Mouse (Mus musculus) bone marrow macrophage, adult 2 months (primary cell): ENCODE measurements at regions not wholly inside any gene's neighbourhood (a gene's known extent, or its start where the extent isn't known, plus 50 kb on each side); places are given as distances from the start of the nearest gene placed in this dataset.

Experiments used
- H3K27ac ChIP-seq: 2 replicates; pipeline ENCODE4 v1.5.1; 2012; ENCODE audit warnings: low read depth, low read length; ENCODE audit not compliant: insufficient read depth
- H3K4me1 ChIP-seq: 2 replicates; pipeline ENCODE4 v1.6.1; 2012; ENCODE audit warnings: low read length; ENCODE audit not compliant: control insufficient read depth, insufficient read depth
- H3K4me3 ChIP-seq: 2 replicates; pipeline ENCODE4 v1.5.1; 2012; ENCODE audit warnings: mild to moderate bottlenecking, low read length, moderate library complexity; ENCODE audit not compliant: insufficient read depth
- CTCF ChIP-seq: IDR thresholded peaks from 2 replicates; pipeline ENCODE4 v1.5.1; 2012; ENCODE audit warnings: low read depth, mild to moderate bottlenecking, low read length, moderate library complexity
- POLR2A ChIP-seq: IDR thresholded peaks from 2 replicates; pipeline ENCODE4 v1.6.1; 2012; ENCODE audit warnings: mild to moderate bottlenecking, low read depth, low read length, borderline replicate concordance

DNA sequence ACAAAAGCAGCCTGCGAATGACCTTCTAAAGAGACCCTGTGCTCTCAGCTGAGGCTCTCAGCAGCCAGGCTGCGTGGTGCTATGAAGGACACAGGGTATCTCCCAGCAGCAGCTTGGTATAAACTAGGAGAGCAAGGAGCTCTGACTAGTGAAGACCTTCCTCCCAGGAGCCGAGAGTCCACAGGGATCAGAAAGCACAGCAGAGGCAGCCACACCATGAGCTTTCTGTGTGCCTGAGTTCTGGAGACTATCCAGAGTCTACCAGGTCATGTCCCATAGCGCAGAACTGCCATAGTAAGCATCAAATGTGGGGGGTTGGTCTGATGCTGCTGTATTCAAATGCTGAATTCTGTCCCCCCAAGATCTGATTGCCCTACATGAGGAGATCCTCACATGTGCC lies 124.2 kb upstream of the Dynlrb2 start:
- H3K4me1 ChIP-seq, result no peaks in the 10 kb centered on the region
- no peak for TF ChIP-seq POLR2A
- TF ChIP-seq CTCF, result no peak
- H3K4me3 ChIP-seq, result no peak overlapping the region
- no peak overlapping the region for H3K27ac ChIP-seq

DNA sequence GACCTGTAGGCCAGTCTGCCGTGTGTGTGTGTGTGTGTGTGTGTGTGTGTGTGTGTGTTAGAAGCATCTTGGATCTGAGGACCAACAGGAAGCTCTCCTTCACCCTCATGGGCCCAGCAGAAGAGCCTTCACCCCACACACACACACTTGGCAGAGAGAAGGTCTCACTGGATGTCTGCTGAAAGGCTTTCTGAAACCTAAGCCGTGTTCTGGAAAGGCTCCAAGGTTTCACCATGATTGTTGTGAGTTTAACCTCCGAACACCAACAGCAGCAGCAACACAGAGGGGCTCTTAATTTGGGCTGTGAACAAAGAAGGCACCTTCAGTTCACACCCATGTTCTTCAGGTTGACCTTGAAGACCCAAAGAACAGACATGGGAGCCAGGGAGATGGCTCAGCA lies 124.9 kb upstream of the Dynlrb2 start:
- H3K4me3 ChIP-seq, result no peak overlapping the region
- TF ChIP-seq POLR2A (no peak), CTCF (no peak)
- H3K27ac ChIP-seq, result no peak overlapping the region
- H3K4me1 ChIP-seq, result no peaks in the 10 kb centered on the region

DNA sequence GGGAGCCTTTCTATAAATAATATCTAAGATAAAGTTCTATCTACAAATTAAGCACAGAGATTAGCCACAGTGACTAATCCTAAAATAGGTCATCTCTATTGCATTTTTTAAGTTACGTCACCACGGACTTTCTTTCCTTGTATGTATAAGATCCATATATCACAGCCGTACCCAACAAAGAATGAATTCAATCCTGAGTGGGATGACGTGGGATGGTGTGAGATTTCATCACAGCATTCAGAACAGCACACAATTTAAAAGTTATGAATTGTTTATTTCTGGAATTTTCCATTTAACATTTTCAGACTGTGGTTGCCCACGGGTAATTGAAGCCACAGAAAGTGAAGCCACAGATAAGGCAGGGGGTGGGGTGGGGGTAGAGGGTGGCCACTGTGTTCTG lies 129.0 kb upstream of the Dynlrb2 start:
- no peak overlapping the region for H3K27ac ChIP-seq
- no peak for TF ChIP-seq POLR2A
- TF ChIP-seq CTCF, result no peak

DNA sequence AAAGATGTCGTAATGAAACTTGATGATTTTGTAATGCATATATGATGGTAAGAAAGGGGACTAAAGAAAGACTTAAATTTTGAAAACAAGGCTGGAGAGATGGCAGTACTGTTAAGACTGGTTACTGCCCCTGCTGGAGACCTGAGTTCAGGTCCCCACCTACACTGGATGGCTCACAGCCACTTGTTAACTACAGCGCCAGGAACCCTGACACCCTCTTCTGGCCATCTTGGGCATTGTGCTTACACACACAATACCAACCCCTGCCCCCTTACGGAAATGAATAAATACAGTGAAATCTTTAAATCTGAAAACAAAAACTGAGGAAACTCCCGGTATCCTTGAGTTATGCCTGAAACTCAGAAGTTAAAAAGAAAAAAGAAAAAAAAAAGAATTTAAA lies 131.7 kb upstream of the Dynlrb2 start:
- TF ChIP-seq CTCF (no peak), POLR2A (no peak)
- H3K4me3 ChIP-seq, result no peak overlapping the region

More for the DNA sequence above, 129.0 kb upstream of the Dynlrb2 start:
- Histone ChIP-seq H3K4me1 (no peaks in the 10 kb centered on the region), H3K4me3 (no peak overlapping the region)

DNA sequence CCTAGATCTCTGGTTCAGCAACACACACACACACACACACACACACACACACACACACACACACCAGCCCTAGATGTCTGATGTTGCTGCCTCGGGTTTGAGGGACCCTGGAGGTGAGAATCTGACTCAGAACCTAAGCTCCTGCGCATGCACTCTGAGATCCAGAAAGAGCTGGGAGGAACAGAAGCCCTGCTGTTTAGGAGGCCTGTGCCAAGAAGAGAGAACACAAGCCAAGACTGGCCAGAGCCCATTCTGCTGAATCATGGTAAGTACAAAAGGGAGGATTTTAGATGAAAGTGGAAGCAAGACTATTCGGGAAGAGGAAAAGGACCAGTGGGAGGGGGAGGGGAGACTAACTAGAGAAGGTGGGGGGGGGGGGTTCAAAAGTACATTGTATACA lies 132.2 kb upstream of the Dynlrb2 start:
- no peak for TF ChIP-seq CTCF
- no peak for TF ChIP-seq POLR2A
- Histone ChIP-seq H3K4me1 (no peaks in the 10 kb centered on the region), H3K4me3 (no peak overlapping the region), H3K27ac (no peak overlapping the region)

More for the DNA sequence above, 131.7 kb upstream of the Dynlrb2 start:
- H3K27ac ChIP-seq, result no peak overlapping the region
- H3K4me1 ChIP-seq, result no peaks in the 10 kb centered on the region

DNA sequence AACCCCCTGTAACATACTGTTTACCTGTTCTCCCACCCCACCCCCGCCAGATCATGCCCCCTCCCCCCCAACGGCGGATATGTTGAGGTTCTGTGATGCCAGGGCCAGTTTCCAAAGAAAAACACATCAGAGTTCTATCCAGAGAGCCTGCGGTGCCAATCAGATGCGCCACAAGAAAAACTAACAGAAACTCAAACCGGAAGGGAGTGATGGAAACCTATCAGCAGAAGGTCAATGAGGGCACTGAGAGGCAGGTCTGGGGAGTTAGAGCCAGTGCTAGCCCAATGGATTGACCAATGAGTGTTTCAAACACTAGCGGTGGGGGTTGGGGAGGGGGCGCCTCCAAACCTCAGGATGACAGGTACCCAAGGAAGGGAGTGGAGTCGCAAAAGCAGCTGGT lies 132.7 kb upstream of the Dynlrb2 start:
- Histone ChIP-seq H3K4me1 (no peaks in the 10 kb centered on the region), H3K27ac (no peak overlapping the region), H3K4me3 (no peak overlapping the region)
- no peak for TF ChIP-seq POLR2A
- no peak for TF ChIP-seq CTCF

DNA sequence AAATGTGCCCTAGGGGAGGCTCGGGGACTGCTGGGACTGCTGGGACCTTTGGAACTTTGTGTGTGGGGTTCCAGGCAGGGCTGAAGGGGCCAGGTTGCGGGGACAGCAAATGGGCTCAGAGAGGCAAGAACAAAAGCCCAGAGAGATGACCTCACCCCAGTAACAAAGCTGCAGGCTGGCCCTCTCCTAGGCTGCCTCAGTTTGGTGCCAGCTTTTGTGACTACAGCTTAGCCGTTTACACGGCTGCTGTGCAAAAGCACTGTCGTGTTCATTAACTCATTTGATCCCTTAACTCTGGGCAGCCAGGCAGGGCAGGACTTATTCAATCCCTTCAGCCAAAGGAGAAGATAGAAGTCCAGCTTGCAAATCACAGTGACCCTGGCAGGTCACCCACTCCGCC lies 137.3 kb upstream of the Dynlrb2 start:
- Histone ChIP-seq H3K27ac (no peak overlapping the region), H3K4me1 (no peaks in the 10 kb centered on the region), H3K4me3 (no peak overlapping the region)
- TF ChIP-seq CTCF, result no peak
- TF ChIP-seq POLR2A, result no peak

DNA sequence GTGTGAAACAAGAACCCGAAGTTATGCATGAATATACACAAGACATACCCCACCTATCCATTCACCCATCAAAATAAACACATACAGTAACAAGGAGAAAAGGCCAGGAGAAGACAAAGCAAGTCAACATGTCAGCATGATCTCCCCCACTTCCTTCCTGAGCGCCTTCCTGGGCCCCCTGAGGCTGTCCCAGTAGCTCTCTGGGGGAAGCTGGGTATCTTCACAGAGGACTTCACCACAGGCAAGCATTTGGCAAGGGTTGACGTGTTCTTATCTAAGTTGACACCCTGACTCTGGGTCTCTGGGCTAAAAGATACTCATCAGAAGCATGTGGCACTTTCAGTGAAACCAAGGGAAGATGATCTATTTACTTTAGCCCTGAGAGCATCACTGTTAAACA lies 138.1 kb upstream of the Dynlrb2 start:
- no peaks in the 10 kb centered on the region for H3K4me1 ChIP-seq
- TF ChIP-seq CTCF (no peak), POLR2A (no peak)
- H3K4me3 ChIP-seq, result no peak overlapping the region
- no peak overlapping the region for H3K27ac ChIP-seq

DNA sequence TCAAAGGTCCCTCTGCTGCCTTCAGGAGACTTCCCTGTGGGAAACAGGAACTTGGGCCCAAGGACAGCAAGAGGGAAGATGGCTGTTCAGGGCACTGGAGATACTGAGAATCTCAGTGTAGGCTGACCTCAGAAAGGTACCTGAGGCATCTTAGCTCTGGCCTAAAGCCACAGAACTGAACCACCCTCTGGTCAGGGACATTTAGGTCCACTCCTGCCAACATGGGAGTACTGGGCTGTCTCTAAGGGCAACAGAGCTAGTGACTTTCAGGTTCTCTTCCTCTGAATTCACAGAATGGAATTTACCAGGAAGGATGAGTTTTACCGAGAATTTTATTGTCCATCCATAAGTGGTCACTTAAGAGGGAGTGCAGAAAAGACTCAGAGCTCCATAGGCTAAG lies 140.0 kb upstream of the Dynlrb2 start:
- no peak overlapping the region for H3K4me3 ChIP-seq

DNA sequence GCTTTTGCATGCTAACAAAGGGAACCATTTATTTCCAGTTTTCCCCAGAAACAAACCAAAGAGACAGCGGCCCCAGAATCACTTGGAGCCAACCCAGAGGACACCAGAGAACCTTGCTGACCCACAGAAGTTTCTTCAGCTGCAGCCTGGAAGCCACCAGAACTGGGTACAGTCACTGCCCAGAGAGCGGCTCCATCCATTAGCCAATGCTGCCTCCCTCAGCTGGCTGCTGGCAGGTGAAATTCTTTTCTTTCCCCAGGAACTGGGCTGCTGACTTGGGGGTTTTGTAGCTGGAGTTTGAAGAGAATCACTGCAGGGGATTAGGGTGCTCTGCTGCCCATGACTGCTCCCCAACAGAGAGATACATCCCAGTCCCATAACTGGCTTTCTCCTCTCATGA lies 140.6 kb upstream of the Dynlrb2 start:
- no peak overlapping the region for H3K4me3 ChIP-seq
- TF ChIP-seq CTCF (no peak), POLR2A (no peak)
- H3K27ac ChIP-seq, result no peak overlapping the region
- no peaks in the 10 kb centered on the region for H3K4me1 ChIP-seq

More for the DNA sequence above, 140.0 kb upstream of the Dynlrb2 start:
- H3K27ac ChIP-seq, result no peak overlapping the region
- TF ChIP-seq CTCF (no peak), POLR2A (no peak)
- no peaks in the 10 kb centered on the region for H3K4me1 ChIP-seq

DNA sequence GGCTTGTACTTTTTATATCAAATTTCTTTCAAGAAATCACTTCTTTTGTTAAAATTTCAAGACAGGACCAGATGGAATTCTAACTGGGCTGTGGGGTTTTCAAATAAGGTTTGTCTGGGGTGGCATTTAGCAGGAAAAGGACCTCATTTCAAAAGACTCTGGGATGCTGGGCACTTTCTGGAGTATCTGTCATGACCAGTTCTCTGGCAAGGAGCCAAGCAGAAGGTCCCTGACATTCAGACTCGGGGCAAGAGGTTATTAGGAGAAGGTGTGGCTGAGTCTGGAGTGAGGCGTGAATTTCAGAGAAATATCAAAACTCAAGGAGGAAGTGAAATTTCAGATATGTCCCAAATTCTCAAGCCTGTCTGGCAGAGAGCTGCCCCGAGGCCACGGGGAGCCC lies 142.4 kb upstream of the Dynlrb2 start:
- no peak overlapping the region for H3K4me3 ChIP-seq
- TF ChIP-seq POLR2A (no peak), CTCF (no peak)
- no peak overlapping the region for H3K27ac ChIP-seq
- H3K4me1 ChIP-seq, result no peaks in the 10 kb centered on the region
